Mouse (Mus musculus): ENCODE data around the gene Map2k5.

- TF ChIP-seq CTCF (IDR thresholded peaks at IDR 0.05; ENCODE audit: insufficient read depth, low read length), result no peak
- no peak for TF ChIP-seq POLR2A (IDR thresholded peaks at IDR 0.05; ENCODE audit: borderline replicate concordance, extremely low read depth, low read depth, low read length)
Observed at GRCm38 (mm10) chr9:63281086-63281485, 96.6 kb downstream of the Map2k5 start.

Data from lung, adult 2 months (tissue).